Mouse (Mus musculus) retina, embryonic 14.5 days (tissue): ENCODE measurements at regions not wholly inside any gene's neighbourhood (a gene's known extent, or its start where the extent isn't known, plus 50 kb on each side); places are given as distances from the start of the nearest gene placed in this dataset.

ENCODE experiments used
- DNase-seq: peaks from one replicate; pipeline ENCODE4 v3.0.0-alpha.2; 2015; ENCODE audit warnings: low spot score

DNA sequence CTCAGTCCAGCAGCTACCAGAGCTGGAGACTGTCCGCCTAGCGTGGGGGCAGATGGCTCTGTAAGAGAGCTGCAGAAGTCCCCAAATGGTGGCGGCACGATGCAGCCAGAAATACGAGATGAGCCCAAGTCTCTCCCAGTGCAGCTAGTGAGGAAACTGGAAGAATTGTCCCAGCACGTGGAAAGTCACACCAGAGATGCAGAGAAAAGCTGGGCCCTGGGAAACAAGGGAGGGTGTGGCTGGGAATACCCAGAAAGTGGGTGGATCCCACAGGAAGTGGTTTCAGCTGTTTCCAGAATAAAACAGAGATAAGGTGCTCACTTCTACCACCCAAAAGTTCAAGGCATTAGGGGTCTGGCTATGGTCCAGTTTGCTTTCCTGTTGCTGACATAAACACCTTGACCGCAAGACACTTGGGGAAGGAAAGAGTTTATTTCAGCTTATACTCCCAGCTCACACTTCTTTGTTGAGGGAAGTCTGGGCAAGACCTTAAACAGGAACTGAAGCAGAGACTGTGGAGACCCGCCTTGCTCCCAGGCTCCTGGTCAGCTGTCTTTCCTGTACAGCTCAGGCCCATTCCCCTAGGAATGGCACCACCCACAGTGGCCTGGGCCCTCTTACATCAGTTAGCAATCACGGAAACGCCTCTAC is 184.5 kb upstream of the Jmjd1c start:
- DNase-seq, result no peak

- no peak for DNase-seq
These were observed 183.5 kb upstream of the Jmjd1c start for GRCm38 (mm10) chr10:66912440-66912839.

GRCm38 (mm10) chr10:66913187-66913586 is 182.7 kb upstream of the Jmjd1c start:
- no peak for DNase-seq

DNA sequence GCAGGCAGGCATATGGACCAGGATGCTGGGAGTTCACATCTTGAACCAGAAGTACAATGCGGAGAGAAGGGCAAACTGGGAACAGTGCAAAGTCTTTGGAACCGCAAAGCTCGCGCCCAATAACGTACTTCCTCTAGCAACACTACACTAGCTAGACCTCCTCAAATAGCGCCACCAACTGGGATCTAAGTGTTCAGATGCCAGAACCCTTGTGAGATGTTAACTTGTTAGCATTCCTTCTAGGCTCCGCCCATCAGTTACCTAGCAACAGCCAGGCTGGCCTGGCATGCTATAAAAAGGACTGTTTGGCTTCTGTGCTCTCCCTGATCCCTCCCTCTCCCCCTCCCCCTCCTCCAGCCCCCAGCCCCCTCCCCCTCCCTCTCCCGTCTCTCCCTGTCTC is 182.3 kb upstream of the Jmjd1c start:
- peak; percentile 71 for DNase-seq

DNA sequence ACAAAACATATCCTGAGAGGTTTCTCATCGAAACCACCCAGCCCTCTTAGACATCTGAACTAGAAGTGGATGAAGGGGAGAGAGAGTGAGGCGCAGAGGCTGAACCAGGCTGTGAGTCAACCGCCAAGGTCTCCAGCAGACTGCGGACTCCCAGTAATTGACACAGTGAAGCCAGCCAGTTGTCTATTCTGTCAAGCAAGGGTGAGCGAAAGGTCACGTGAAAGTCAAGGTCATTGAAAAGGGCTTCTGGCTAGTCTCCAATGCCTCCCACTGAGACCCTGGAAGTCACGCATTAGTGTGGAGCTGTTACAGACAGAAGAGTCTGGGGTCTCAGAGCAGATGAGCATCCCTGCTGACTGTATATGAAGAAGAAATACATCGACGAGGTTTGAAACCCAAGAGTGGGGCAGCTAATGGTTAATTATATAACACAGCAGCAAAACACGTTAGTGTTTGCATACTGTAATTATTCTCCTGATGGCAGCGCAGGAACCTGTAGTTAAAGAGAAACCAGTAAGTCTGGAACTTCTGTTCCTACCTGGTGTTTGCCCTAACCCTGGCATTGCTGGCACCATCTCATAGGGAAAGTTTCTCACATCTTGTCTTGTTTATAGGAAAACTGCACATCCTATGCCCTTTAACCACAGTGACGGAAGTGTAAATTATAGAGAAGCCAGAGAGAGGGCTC is 181.5 kb upstream of the Jmjd1c start:
- DNase-seq, result peak; percentile 30

GRCm38 (mm10) chr10:66915801-66916200 is 180.1 kb upstream of the Jmjd1c start:
- no peak for DNase-seq

DNA sequence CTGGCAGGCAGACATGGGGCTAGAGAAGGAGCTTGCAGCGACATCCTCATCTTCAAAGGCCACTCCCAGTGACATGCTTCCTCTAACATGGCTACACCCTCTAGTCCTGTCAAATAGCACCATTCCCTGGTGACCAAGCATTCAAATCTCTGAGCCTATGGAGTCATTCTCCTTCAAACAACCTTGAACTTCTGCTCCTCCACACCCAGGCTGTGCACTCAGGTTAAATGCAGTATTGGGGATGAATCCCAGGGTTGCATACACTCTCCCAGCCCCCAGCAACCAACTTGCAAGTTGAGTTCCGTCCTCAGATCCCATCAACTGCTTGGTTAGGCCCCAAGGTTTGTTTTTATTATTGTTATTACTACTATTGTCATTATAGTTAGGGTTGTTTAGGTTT is 178.2 kb upstream of the Jmjd1c start:
- no peak for DNase-seq

GRCm38 (mm10) chr10:66918713-66919112 is 177.2 kb upstream of the Jmjd1c start:
- no peak for DNase-seq

DNA sequence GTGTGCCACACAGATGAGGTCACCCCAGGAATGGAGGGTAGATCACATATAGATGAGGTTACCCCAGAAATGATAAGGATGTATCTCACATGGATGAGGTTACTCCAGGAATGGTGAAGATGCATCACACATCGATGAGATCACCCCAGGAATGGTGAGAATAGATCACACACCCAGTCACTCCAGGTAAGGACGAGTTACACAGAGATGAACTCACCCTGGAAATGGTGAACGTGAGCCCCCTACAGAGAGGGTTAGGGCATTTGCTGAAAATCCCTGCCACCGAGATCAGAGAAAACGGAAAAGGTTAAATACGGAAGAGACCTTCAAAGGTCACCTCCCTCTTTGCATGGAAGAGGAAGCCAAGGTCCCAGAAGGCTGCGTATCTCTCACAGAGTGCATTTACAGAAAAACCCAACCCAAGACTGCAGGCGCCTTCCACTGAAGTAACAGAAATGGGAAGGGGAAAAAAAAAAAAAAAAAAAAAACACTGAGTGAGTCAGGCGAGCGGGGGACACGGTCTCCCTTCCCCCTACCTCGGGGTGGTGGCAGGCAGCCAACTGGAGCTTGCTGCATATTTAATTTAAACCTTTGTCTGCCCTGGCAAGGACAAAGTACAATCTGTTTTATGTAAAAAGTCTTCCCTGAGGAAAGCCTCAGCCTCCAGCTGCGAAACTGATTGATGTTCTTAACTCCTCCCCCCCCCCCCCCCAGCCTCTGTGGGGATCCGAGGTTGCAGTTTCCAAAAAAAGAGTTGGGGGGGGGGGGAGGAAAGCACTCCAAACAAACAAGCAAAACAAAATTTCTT is 175.8 kb upstream of the Jmjd1c start:
- DNase-seq, result peak; percentile 66

GRCm38 (mm10) chr10:66920761-66921684 is 174.9 kb upstream of the Jmjd1c start:
- peak; percentile 68 for DNase-seq

- DNase-seq, result no peak
These were observed 174.1 kb upstream of the Jmjd1c start for GRCm38 (mm10) chr10:66921776-66922175.

GRCm38 (mm10) chr10:66922314-66922713 is 173.6 kb upstream of the Jmjd1c start:
- no peak for DNase-seq

GRCm38 (mm10) chr10:66923947-66924346 is 172.0 kb upstream of the Jmjd1c start:
- DNase-seq, result no peak

GRCm38 (mm10) chr10:66924418-66924817 is 171.5 kb upstream of the Jmjd1c start:
- no peak for DNase-seq

DNA sequence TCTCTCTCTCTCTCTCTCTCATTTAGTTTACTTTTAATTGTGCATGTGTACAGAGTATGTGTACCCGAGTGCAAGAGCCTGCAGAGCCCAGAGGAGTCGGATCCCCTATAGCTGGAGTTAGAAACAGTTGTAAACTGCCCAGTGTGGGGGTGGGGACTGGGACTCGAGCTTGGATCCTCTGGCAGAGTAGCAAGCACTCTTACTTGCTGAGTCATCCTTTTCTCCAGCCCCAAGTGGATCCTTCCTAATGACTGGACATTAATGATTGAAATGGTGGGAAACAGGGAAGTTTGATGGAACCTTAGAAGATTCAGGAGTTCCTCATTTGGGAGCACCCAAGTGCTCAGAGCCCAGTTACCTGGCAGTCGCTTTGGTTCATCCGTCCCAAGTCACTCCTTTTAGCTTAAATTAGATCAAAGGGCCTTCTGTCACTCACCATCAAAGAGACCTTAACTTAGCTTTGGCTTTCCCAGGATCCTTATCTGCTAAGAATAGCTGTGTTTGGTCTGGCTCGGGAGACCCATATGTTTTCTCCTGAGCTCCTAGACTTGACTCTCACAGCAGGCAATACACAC is 170.3 kb upstream of the Jmjd1c start:
- no peak for DNase-seq

- DNase-seq, result no peak
These were observed 168.3 kb upstream of the Jmjd1c start for GRCm38 (mm10) chr10:66927651-66928050.

GRCm38 (mm10) chr10:66928211-66928990 is 167.5 kb upstream of the Jmjd1c start:
- no peak for DNase-seq

DNA sequence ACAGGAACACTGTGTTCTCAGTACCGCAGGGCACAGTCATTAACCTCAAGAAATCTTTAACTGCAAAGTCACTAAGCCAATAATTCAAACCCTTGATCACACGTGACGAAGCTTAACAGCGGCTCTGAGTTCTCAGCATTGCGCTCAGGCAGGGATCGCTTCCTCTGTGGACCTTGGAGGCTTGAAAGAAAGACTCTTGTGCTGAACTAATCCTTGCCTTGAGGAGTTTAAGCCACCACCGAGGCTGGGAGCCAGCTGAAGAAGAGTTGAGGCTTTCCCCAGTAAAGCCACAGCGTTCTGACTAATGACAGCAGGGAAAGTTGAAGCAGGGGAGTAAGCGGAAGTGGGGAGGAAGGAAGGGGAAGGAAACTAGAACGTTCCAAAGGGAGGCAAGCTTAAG is 165.4 kb upstream of the Jmjd1c start:
- no peak for DNase-seq

GRCm38 (mm10) chr10:66931505-66931904 is 164.4 kb upstream of the Jmjd1c start:
- no peak for DNase-seq

DNA sequence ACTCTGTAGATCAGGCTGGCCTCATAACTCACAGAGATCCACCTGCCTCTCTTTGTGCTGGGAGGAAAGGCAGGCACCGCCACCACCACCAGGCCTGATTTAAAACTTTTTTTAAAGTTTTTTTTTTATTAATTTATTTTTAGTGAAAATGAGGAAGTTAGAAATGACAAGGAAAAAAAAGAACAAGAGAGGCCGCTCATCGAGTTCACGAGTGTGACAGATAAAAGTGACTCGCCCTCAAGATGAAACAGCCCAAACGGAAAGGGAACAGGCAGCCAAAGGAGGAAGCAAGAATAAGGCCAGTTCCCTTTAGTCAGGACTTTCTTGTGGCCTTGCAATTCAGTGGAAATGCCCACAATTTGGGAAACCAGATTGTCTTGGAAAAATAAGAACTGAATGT is 163.4 kb upstream of the Jmjd1c start:
- no peak for DNase-seq

GRCm38 (mm10) chr10:66933689-66934088 is 162.2 kb upstream of the Jmjd1c start:
- DNase-seq, result no peak
